Mouse (Mus musculus) E14TG2a.4 (cell line): ENCODE results near the gene Unc5c.

Source experiments
- CTCF ChIP-seq: conservative IDR thresholded peaks from 2 replicates; pipeline ENCODE4 v1.5.1; 2014; ENCODE audit warnings: low read length
- NANOG ChIP-seq: IDR thresholded peaks from 2 replicates; pipeline ENCODE4 v1.6.1; 2014; ENCODE audit warnings: borderline replicate concordance, low read length, mixed read lengths
- POU5F1 ChIP-seq: IDR thresholded peaks from 2 replicates; pipeline ENCODE4 v1.6.1; 2014; ENCODE audit warnings: low read length, borderline replicate concordance

DNA sequence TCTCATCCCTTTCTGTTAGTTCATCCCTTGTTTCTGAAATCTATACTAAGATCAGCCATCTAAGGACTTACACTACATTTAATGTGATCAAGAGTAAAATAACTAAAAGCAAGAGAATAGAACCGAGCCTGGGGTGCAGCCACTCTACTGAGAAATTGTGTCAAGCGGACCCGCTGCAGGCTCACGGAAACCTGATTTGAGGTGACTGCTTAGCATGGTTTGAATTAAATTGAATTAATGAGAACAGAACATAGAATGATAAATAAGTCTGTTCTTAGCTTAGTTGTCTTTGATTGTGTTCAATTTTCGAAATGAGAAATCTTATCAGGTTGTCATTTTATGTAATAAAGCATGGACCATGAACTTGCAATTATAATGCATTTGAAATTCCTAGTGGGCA lies 68.8 kb downstream of the Unc5c start:
- TF ChIP-seq CTCF: no peak
- no peak for TF ChIP-seq POU5F1
- no peak for TF ChIP-seq NANOG
